Mouse (Mus musculus) urinary bladder, adult 18-20 months (tissue): ENCODE measurements around the gene Apobec1.
"Not testable (repeated sequence)": the region's sequence is repeated elsewhere in the genome, so short reads cannot be mapped to it uniquely, and the experiment has no call there.

Source experiments
- DNase-seq, 2 experiments: peaks; one replicate each; pipeline ENCODE4 v3.0.0; 2022; ENCODE audit warnings: low spot score in 2 of 2, mixed read lengths in 2 of 2

The Apobec1 gene

GRCm38 (mm10) chr6:122602242-122602991, at the start of gene Apobec1:
TSS of gene Apobec1 (minus strand) at chr6:122602444.
- DNase-seq, result peak; percentile 61 to 75

GRCm38 (mm10) chr6:122650398-122650980, 48.2 kb upstream of the Apobec1 start:
- DNase-seq, result no peak

GRCm38 (mm10) chr6:122649903-122650302, 47.7 kb upstream of the Apobec1 start:
- DNase-seq, result no peak

GRCm38 (mm10) chr6:122644196-122644595, 42.0 kb upstream of the Apobec1 start:
- not testable (repeated sequence) for DNase-seq

- not testable (repeated sequence) for DNase-seq
Observed at GRCm38 (mm10) chr6:122637566-122637965, 35.3 kb upstream of the Apobec1 start.

GRCm38 (mm10) chr6:122636666-122637065, 34.4 kb upstream of the Apobec1 start:
- DNase-seq, result no peak

- DNase-seq, result no peak
Observed at GRCm38 (mm10) chr6:122635315-122635714, 33.1 kb upstream of the Apobec1 start.

GRCm38 (mm10) chr6:122633411-122633810, 31.2 kb upstream of the Apobec1 start:
- DNase-seq, result no peak

GRCm38 (mm10) chr6:122627469-122628108, 25.3 kb upstream of the Apobec1 start:
- DNase-seq, result no peak

- no peak for DNase-seq
Observed at GRCm38 (mm10) chr6:122626110-122626509, 23.9 kb upstream of the Apobec1 start, which contains the start of gene Dppa3. TSS of gene Dppa3 (plus strand) at chr6:122626410.

GRCm38 (mm10) chr6:122625156-122625555, 22.9 kb upstream of the Apobec1 start:
- DNase-seq, result no peak

GRCm38 (mm10) chr6:122624480-122624879, 22.2 kb upstream of the Apobec1 start:
- DNase-seq, result no peak

- DNase-seq, result no peak
Observed at GRCm38 (mm10) chr6:122621066-122621465, 18.8 kb upstream of the Apobec1 start.

- no peak for DNase-seq
Observed at GRCm38 (mm10) chr6:122616022-122616421, 13.8 kb upstream of the Apobec1 start.

- no peak for DNase-seq
Observed at GRCm38 (mm10) chr6:122614047-122614446, 11.8 kb upstream of the Apobec1 start.

GRCm38 (mm10) chr6:122612426-122612825, 10.2 kb upstream of the Apobec1 start:
- DNase-seq, result no peak

GRCm38 (mm10) chr6:122609771-122610170, 7.5 kb upstream of the Apobec1 start, which contains the start of gene Gdf3:
TSS of gene Gdf3 (minus strand) at chr6:122610087.
- no peak for DNase-seq

- DNase-seq, result no peak
Observed at GRCm38 (mm10) chr6:122609377-122609728, 7.1 kb upstream of the Apobec1 start.

- no peak for DNase-seq
Observed at GRCm38 (mm10) chr6:122608434-122609376, 6.5 kb upstream of the Apobec1 start.

GRCm38 (mm10) chr6:122607700-122608099, 5.5 kb upstream of the Apobec1 start:
- no peak for DNase-seq

GRCm38 (mm10) chr6:122606661-122607060, 4.4 kb upstream of the Apobec1 start:
- DNase-seq, result no peak

- no peak for DNase-seq
Observed at GRCm38 (mm10) chr6:122605483-122605882, 3.2 kb upstream of the Apobec1 start.
